Mouse (Mus musculus) forebrain, embryonic 12.5 days (tissue): Measurements from ENCODE around the gene Prmt1. TPM values are rescaled to one million over a fixed set of nuclear protein-coding genes. Genes with fewer than 3 reads are reported as not detected.
A peak's percentile ranks its signal among the peaks of the same experiment; 100 is the strongest.

Experiments
- ATAC-seq: fragments of 200-750 bp; cut with Nextera tagmentation; 2 replicates; pipeline ENCODE4 v1.8.0; 2017; ENCODE audit warnings: moderate TSS enrichment; ENCODE audit not compliant: low FRiP score
- H3K27ac ChIP-seq: fragments of 300-500 bp; sonication (generic); 2 replicates; pipeline ENCODE4 v1.5.1; 2016; ENCODE audit warnings: mild to moderate bottlenecking
- H3K27me3 ChIP-seq: fragments of 300-500 bp; sonication (generic); 2 replicates; pipeline ENCODE4 v1.6.1; 2016; ENCODE audit warnings: mild to moderate bottlenecking
- H3K36me3 ChIP-seq: fragments of 300-500 bp; sonication (generic); replicated peaks from 2 replicates; pipeline ENCODE4 v1.6.1; 2016; ENCODE audit warnings: mild to moderate bottlenecking
- H3K4me1 ChIP-seq: fragments of 300-500 bp; sonication (generic); 2 replicates; pipeline ENCODE4 v1.6.1; 2016
- H3K4me2 ChIP-seq: fragments of 300-500 bp; sonication (generic); 2 replicates; pipeline ENCODE4 v1.6.1; 2016; ENCODE audit warnings: mild to moderate bottlenecking, moderate library complexity
- H3K4me3 ChIP-seq: fragments of 300-500 bp; sonication (generic); replicated peaks from 2 replicates; pipeline ENCODE4 v1.5.1; 2016; ENCODE audit warnings: mild to moderate bottlenecking
- H3K9ac ChIP-seq: fragments of 300-500 bp; sonication (generic); 2 replicates; pipeline ENCODE4 v1.6.1; 2016; ENCODE audit warnings: mild to moderate bottlenecking
- H3K9me3 ChIP-seq: fragments of 300-500 bp; sonication (generic); 2 replicates; pipeline ENCODE4 v1.6.1; 2016
- WGBS: fragments of 180-500 bp; shearing (Covaris S2); methylation state at CpG from one replicate; pipeline ENCODE4 v1.1.7; 2016; 5-methylcytosine and 5-hydroxymethylcytosine counted together
- polyA plus RNA-seq: library from polyadenylated mRNA; unstranded; fragments of >200 nt; fragmentation: Nextera tagmentation; extraction: Ambion mirVana; gene quantifications from 2 replicates; pipeline ENCODE4 v1.2.1, GENCODE M21; 2016

Prmt1 gene
- polyA plus RNA-seq, 1 experiment from 2014 or later = 585 TPM

GRCm38 (mm10) chr7:44954091-44954885 is 32.1 kb downstream of the Prmt1 start:
- Histone ChIP-seq H3K4me1 (peaks cover 18% of the 10 kb centered on the region), H3K27ac (no peak overlapping the region), H3K36me3 (peaks cover 7% of the 10 kb centered on the region), H3K9me3 (no peaks in the 10 kb centered on the region), H3K27me3 (peaks cover 41% of the 10 kb centered on the region), H3K4me2 (no peak overlapping the region), H3K9ac (no peak overlapping the region), H3K4me3 (no peak overlapping the region)
- WGBS = 84% methylated on average over 12 of the region's 12 CpGs
- ATAC-seq = no peak

- no peak for ATAC-seq
- Histone ChIP-seq H3K4me2 (no peak overlapping the region), H3K9me3 (no peaks in the 10 kb centered on the region), H3K36me3 (peaks cover under 1% of the 10 kb centered on the region; the same call in 1 of the 2 replicates), H3K4me3 (no peak overlapping the region), H3K9ac (no peak overlapping the region), H3K4me1 (peaks cover 18% of the 10 kb centered on the region), H3K27ac (no peak overlapping the region), H3K27me3 (peaks cover 43% of the 10 kb centered on the region)
- WGBS = 64% methylated on average over 14 of the region's 14 CpGs
These were observed 32.8 kb downstream of the Prmt1 start for GRCm38 (mm10) chr7:44953561-44953960.

GRCm38 (mm10) chr7:44952611-44953306 is 33.6 kb downstream of the Prmt1 start:
- no peaks in the 10 kb centered on the region for H3K36me3 ChIP-seq
- H3K4me1 ChIP-seq = peaks cover 18% of the 10 kb centered on the region
- H3K4me3 ChIP-seq = peak overlapping the region; percentile 42
- H3K9ac ChIP-seq = peak overlapping the region; percentile 41
- ATAC-seq = peak; percentile 87
- 8% methylated on average over 24 of the region's 24 CpGs for WGBS
- peak overlapping the region; percentile 72 for H3K4me2 ChIP-seq
- H3K27ac ChIP-seq = peak overlapping the region; percentile 47
- no peaks in the 10 kb centered on the region for H3K9me3 ChIP-seq
- peaks cover 43% of the 10 kb centered on the region for H3K27me3 ChIP-seq

- no peaks in the 10 kb centered on the region for H3K9me3 ChIP-seq
- H3K4me2 ChIP-seq = peak overlapping the region; percentile 72
- under 1% methylated on average over 10 of the region's 10 CpGs for WGBS
- peak overlapping the region; percentile 42 for H3K4me3 ChIP-seq
- peaks cover 18% of the 10 kb centered on the region for H3K4me1 ChIP-seq
- peaks cover 43% of the 10 kb centered on the region for H3K27me3 ChIP-seq
- peak overlapping the region; percentile 47; the same call in 1 of the 2 replicates for H3K27ac ChIP-seq
- H3K9ac ChIP-seq = peak overlapping the region; percentile 41
- peak; percentile 22; the same call in 1 of the 2 replicates for ATAC-seq
- H3K36me3 ChIP-seq = no peaks in the 10 kb centered on the region
These were observed 34.4 kb downstream of the Prmt1 start for GRCm38 (mm10) chr7:44951960-44952359.

GRCm38 (mm10) chr7:44949922-44950321 is 36.4 kb downstream of the Prmt1 start:
- no peak overlapping the region for H3K4me3 ChIP-seq
- WGBS = 77% methylated on average over 6 of the region's 6 CpGs

GRCm38 (mm10) chr7:44942904-44943303 is 43.5 kb downstream of the Prmt1 start, which contains the start of gene Tsks:
Gene Tsks (plus strand): TSS chr7:44943204.
- H3K9me3 ChIP-seq = no peaks in the 10 kb centered on the region
- WGBS = 76% methylated on average over 7 of the region's 7 CpGs
- no peaks in the 10 kb centered on the region for H3K27me3 ChIP-seq
- no peak within 1 kb of the TSS for H3K27ac ChIP-seq
- H3K9ac ChIP-seq = no peak within 1 kb of the TSS
- ATAC-seq = no peak
- no peaks in the 10 kb centered on the region for H3K36me3 ChIP-seq
- H3K4me3 ChIP-seq = no peak within 1 kb of the TSS
- H3K4me2 ChIP-seq = no peak within 1 kb of the TSS
- H3K4me1 ChIP-seq = no peaks in the 10 kb centered on the region

More at GRCm38 (mm10) chr7:44949922-44950321, 36.4 kb downstream of the Prmt1 start:
- Histone ChIP-seq H3K4me2 (no peak overlapping the region), H3K4me1 (peaks cover 18% of the 10 kb centered on the region), H3K36me3 (no peaks in the 10 kb centered on the region), H3K27ac (no peak overlapping the region), H3K9ac (no peak overlapping the region), H3K9me3 (no peaks in the 10 kb centered on the region), H3K27me3 (peaks cover 43% of the 10 kb centered on the region)
- no peak for ATAC-seq

GRCm38 (mm10) chr7:44938680-44939079 is 47.7 kb downstream of the Prmt1 start:
- H3K4me2 ChIP-seq = no peak overlapping the region
- H3K9me3 ChIP-seq = 0 out of 2 replicates have a peak, but pooled peaks cover 6% of the 10 kb centered on the region
- no peaks in the 10 kb centered on the region for H3K4me1 ChIP-seq
- WGBS = 95% methylated on average over 4 of the region's 4 CpGs
- no peaks in the 10 kb centered on the region for H3K36me3 ChIP-seq
- H3K27ac ChIP-seq = no peak overlapping the region
- H3K4me3 ChIP-seq = no peak overlapping the region
- no peak overlapping the region for H3K9ac ChIP-seq
- no peaks in the 10 kb centered on the region for H3K27me3 ChIP-seq
- no peak for ATAC-seq

GRCm38 (mm10) chr7:44929204-44930151 is 56.9 kb downstream of the Prmt1 start, which contains the start of gene Ap2a1:
Gene Ap2a1 (minus strand): TSS chr7:44929496.
- peak within 1 kb of the TSS; percentile 95 for H3K9ac ChIP-seq
- under 1% methylated on average over 84 of the region's 84 CpGs for WGBS
- peak within 1 kb of the TSS; percentile 74 for H3K4me3 ChIP-seq
- peak within 1 kb of the TSS; percentile 87 for H3K4me2 ChIP-seq
- peak; percentile 99 for ATAC-seq
- peaks cover 16% of the 10 kb centered on the region for H3K36me3 ChIP-seq
- no peaks in the 10 kb centered on the region for H3K9me3 ChIP-seq
- H3K4me1 ChIP-seq = peaks cover 24% of the 10 kb centered on the region
- peak within 1 kb of the TSS; percentile 93 for H3K27ac ChIP-seq
- H3K27me3 ChIP-seq = no peaks in the 10 kb centered on the region

GRCm38 (mm10) chr7:44928570-44928969 is 57.8 kb downstream of the Prmt1 start:
- WGBS = 0% methylated on average over 1 of the region's 1 CpGs
- no peaks in the 10 kb centered on the region for H3K9me3 ChIP-seq
- H3K36me3 ChIP-seq = peaks cover 24% of the 10 kb centered on the region
- peaks cover 24% of the 10 kb centered on the region for H3K4me1 ChIP-seq
- no peak overlapping the region for H3K27ac ChIP-seq
- H3K4me3 ChIP-seq = peak overlapping the region; percentile 74
- ATAC-seq = no peak
- H3K4me2 ChIP-seq = peak overlapping the region; percentile 87
- peak overlapping the region; percentile 95 for H3K9ac ChIP-seq
- no peaks in the 10 kb centered on the region for H3K27me3 ChIP-seq
